Mouse (Mus musculus): ENCODE measurements around the gene Ppp1r21.

DNA sequence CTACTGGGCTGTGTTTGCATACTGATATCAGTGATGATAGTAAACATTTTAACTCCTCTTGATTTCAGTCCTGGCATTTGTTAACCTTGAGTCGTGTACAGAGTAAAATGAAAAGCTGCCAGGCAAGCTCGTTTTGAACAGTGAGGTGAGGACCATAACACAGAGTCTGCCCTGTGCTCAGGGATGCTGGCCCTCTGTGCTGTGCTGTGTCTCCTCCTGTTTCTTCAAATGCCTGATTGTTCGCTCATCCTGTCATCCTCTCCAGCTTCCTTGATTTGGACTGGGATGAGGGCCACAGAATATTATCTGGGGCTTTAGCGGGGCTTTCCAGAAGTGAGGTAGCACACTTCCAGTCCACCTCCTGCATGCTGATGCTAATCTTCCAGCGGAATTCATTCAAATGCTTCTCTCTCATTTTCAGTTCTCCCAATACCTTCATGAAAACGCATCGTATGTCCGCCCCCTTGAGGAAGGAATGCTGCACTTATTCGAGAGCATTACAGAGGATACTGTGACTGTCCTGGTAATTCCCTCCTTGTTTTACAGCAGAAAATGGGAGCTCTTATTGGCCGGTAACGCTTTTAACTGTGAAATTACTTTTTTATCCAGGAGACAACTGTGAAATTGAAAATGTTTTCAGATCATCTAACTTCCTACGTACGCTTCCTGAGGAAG, 28.4 kb downstream of the Ppp1r21 start:
- TF ChIP-seq CTCF (IDR thresholded peaks at IDR 0.05; ENCODE audit: insufficient read depth, low read length) (peak; percentile 38; the same call in 1 of the 2 replicates), POLR2A (IDR thresholded peaks at IDR 0.05; ENCODE audit: borderline replicate concordance, extremely low read depth, low read depth, low read length) (no peak)
